Mouse (Mus musculus): ENCODE results near the gene Gatd1.

GRCm38 (mm10) chr7:141428701-141429100 lies 14.8 kb upstream of the Gatd1 start:
- TF ChIP-seq POLR2A (IDR thresholded peaks at IDR 0.05; ENCODE audit: low read depth, low read length) (no peak), CTCF (IDR thresholded peaks at IDR 0.05; ENCODE audit: extremely low read depth, insufficient read length, insufficient replicate concordance, low read depth, low read length) (no peak)
